Mouse (Mus musculus) small intestine, adult 2 months (tissue): Measurements from ENCODE around the gene Pih1d1.

Experiments used
- CTCF ChIP-seq: fragments of 200-500 bp; IDR thresholded peaks from 2 replicates; pipeline ENCODE4 v1.5.1; 2012; ENCODE audit warnings: low read depth, mild to moderate bottlenecking, control low read depth, inconsistent platforms, low read length, moderate library complexity, mixed read lengths; ENCODE audit not compliant: insufficient replicate concordance, insufficient read length; ENCODE audit errors: extremely low read depth
- POLR2A ChIP-seq: fragments of 200-500 bp; IDR thresholded peaks from 2 replicates; pipeline ENCODE4 v1.6.1; 2012; ENCODE audit warnings: low read depth, mild to moderate bottlenecking, control low read depth, inconsistent platforms, low read length, moderate library complexity

DNA sequence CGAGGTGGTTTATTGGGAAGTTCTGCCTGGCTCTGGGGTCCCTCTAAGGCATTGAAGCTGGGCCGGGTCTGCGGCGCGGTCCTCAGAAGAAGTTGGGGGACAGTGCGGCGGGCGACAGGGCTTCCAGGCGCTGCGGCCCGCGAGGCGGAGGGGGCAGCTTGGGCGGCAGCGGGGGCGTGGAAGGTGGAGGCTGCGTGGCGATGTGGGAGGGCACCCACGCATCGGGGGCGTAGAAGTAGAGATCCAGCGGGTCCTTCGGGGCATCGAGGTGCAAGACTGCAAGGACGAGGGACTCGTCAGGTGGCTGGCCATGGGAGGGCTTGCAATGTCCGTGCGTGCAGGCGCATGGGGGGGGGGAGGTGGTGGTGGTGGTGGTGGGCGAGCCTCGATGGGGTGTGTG, 22.3 kb downstream of the Pih1d1 start:
- TF ChIP-seq POLR2A (no peak), CTCF (no peak)
